Mouse (Mus musculus) c-Kit-negative CD71-positive TER-119-positive erythroid progenitor cells, embryonic 14.5 days (primary cell): Measurements from ENCODE around the gene Arhgef12.
"Not testable (repeated sequence)": the region's sequence is repeated elsewhere in the genome, so short reads cannot be mapped to it uniquely, and the experiment has no call there.

ENCODE experiments used
- DNase-seq: peaks from one replicate; pipeline ENCODE4 v3.0.0-alpha.2; 2013; ENCODE audit warnings: low read depth, low spot score

Arhgef12 gene

GRCm38 (mm10) chr9:43000595-43001250 is 106.3 kb downstream of the Arhgef12 start:
- DNase-seq = no peak

GRCm38 (mm10) chr9:43000070-43000469 is 107.0 kb downstream of the Arhgef12 start:
- no peak for DNase-seq

- no peak for DNase-seq
These were observed 109.5 kb downstream of the Arhgef12 start for GRCm38 (mm10) chr9:42997526-42997925.

GRCm38 (mm10) chr9:42995298-42995697 is 111.7 kb downstream of the Arhgef12 start:
- DNase-seq = no peak

- DNase-seq = no peak
These were observed 112.3 kb downstream of the Arhgef12 start for GRCm38 (mm10) chr9:42994708-42995107.

- no peak for DNase-seq
These were observed 113.4 kb downstream of the Arhgef12 start for GRCm38 (mm10) chr9:42993659-42994058.

GRCm38 (mm10) chr9:42987988-42988387 is 119.1 kb downstream of the Arhgef12 start:
- no peak for DNase-seq

- no peak for DNase-seq
These were observed 138.0 kb downstream of the Arhgef12 start for GRCm38 (mm10) chr9:42968894-42969521.

GRCm38 (mm10) chr9:42967731-42968130 is 139.3 kb downstream of the Arhgef12 start:
- no peak for DNase-seq

- DNase-seq = not testable (repeated sequence)
These were observed 142.2 kb downstream of the Arhgef12 start for GRCm38 (mm10) chr9:42964809-42965208.

- no peak for DNase-seq
These were observed 142.7 kb downstream of the Arhgef12 start for GRCm38 (mm10) chr9:42964366-42964765.

- no peak for DNase-seq
These were observed 144.5 kb downstream of the Arhgef12 start for GRCm38 (mm10) chr9:42962506-42962905.

GRCm38 (mm10) chr9:42958401-42958800 is 148.6 kb downstream of the Arhgef12 start:
- DNase-seq = no peak

- DNase-seq = no peak
These were observed 158.7 kb downstream of the Arhgef12 start for GRCm38 (mm10) chr9:42948381-42948780.

- DNase-seq = no peak
These were observed 161.9 kb downstream of the Arhgef12 start for GRCm38 (mm10) chr9:42945174-42945573.

- DNase-seq = no peak
These were observed 162.5 kb downstream of the Arhgef12 start for GRCm38 (mm10) chr9:42944536-42945006.

GRCm38 (mm10) chr9:42943781-42944535 is 163.1 kb downstream of the Arhgef12 start, which contains the start of gene Grik4:
Gene Grik4, minus strand, starts transcription at chr9:42944493.
- DNase-seq = no peak

GRCm38 (mm10) chr9:42943057-42943529 is 163.9 kb downstream of the Arhgef12 start:
- DNase-seq = no peak

- no peak for DNase-seq
These were observed 164.9 kb downstream of the Arhgef12 start for GRCm38 (mm10) chr9:42942148-42942547.

- no peak for DNase-seq
These were observed 174.9 kb downstream of the Arhgef12 start for GRCm38 (mm10) chr9:42932146-42932545.

- no peak for DNase-seq
These were observed 179.5 kb downstream of the Arhgef12 start for GRCm38 (mm10) chr9:42927498-42927897.

- DNase-seq = no peak
These were observed 180.5 kb downstream of the Arhgef12 start for GRCm38 (mm10) chr9:42926564-42926963.
